Mouse (Mus musculus) cerebellum, adult 11-12 months (tissue): Measurements from ENCODE around the gene Fxr2.
A peak's percentile ranks its signal among the peaks of the same experiment; 100 is the strongest.
"Not testable (repeated sequence)": the region's sequence is repeated elsewhere in the genome, so short reads cannot be mapped to it uniquely, and the experiment has no call there.

Source experiments
- DNase-seq: peaks from one replicate; pipeline ENCODE4 v3.0.0; 2022

Fxr2 gene

DNA sequence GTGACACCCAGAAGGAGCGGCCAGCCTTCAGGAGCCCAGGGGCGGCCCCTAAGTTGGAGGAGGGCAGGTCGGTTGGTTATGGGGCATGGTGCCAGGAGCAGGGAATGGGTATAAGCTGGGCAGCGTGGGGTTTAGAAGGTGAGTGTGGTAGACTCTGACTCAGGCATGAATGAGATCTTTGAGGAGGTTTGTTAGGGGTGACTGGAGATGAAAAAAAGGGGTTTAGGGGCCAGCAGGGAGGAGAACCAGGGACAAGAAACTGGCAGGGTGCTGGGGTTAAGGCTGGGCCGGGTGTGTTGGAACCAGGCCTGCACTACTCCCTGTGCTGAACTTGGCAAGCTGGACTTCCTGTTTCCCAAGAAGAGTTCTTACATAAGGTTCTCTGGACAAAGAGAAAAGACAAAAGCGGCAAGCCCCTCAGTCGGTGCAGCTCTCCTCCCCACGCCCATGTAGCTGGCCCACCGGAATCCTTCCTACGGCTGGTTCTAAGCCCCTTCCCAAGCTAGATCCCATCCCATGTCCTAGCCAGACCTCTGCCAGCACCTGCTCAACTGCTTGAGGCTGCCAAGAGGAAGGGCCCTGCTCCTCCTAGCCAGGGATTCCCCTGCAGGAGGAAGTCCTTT lies 52.8 kb downstream of the Fxr2 start, which contains the start of gene Tnfsf13:
TSS of gene Tnfsf13 (minus strand) at position 259 of the 623 bp plus-strand sequence.
- peak; percentile 92 for DNase-seq

GRCm38 (mm10) chr11:69686377-69686776 lies 53.6 kb downstream of the Fxr2 start:
- peak; percentile 79 for DNase-seq

- no peak for DNase-seq
Measured at GRCm38 (mm10) chr11:69687061-69687460, 54.3 kb downstream of the Fxr2 start.

DNA sequence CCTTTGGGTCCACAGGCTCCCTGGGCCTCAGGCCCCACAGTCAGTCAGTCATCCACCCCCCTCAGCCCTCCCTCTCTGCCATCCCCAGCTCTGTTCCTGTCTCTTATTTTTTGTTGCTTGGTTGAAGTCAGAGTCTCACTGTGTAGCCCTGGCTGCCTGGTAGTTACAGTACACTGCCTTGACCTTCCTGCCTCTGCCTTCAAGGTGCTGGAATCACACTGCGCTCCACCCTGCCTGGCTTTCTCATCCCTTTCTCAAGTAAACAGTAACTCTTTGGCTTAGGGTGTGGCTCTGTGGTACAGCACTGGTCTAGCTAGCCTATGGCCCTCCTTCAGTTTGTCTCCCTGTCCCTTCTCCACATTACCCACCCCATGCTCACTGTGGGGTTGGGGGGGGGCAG lies 57.1 kb downstream of the Fxr2 start:
- no peak for DNase-seq

DNA sequence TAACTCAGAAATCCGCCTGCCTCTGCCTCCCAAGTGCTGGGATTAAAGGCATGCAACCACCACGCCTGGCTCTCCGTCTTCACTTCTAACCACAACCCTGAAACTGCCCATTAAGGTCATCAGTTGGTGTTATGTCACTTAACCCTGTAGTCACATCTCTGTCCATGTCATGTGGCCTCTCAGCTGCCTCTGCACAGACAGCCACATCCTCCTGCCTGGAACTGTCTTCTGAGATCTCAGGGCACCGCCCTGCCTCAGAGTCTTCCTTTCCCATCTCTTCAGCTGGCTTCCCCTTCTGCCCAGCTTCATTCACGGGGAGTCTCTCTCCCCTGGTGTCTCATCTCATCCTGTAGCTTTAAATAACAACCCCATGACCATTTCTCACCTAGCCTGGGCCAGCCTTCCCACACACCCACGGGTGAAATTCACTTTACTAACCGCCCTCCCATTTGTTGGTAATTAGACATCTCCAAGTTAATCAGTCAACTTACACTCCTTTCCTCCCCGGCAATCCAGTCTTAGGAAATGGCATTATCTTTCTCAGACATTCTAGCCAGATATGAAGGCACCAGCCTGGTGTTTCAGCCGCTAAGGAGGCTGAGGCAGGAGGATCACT lies 59.5 kb downstream of the Fxr2 start:
- DNase-seq = no peak

DNA sequence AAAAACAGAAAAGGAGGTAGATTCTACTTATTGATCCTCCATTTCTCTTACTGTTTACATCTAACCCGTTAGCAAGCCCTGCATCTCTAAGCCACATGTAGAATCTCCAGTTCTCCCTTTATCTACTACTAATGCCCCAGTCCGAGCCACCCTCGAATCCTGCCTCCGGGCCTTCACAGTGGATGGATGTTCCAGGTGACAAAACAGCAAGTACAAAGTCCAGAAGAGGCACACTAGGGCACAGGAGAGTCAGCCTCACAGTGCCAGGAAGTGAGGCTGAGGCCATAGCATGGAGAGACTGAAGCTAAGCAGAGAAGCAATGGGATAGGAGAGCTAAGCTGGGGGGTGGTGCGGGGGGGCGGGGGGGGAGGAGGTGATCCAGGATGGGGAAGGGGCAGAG lies 60.1 kb downstream of the Fxr2 start:
- DNase-seq = no peak

DNA sequence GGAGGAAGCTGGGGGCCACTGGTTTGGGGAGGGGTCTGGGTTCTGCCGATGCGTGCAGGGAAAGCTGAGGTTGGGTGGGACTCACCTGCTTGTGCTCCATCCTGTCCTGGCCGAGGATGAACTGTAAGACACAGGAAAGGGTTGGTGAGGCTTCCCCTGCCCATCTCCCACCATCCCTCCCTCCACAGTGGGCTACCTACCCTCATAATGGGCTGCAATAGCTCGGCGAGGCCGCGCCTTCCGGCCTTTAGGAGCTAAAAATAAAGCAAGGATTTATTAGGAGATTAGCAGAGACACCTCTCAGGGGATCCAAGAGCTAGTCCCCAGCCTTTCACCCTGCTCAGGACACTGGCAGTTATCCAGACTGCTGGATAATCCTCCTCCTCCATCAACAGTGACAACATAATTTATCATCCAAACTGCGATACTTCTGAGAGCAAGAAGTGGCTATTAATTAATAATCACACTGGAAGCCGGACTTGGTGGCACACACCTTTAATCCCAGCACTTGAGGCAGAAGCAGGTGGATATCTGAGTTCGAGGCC lies 60.7 kb downstream of the Fxr2 start:
- DNase-seq = no peak

GRCm38 (mm10) chr11:69695046-69695360 lies 62.2 kb downstream of the Fxr2 start:
- DNase-seq = no peak

- peak; percentile 77 for DNase-seq
Measured at GRCm38 (mm10) chr11:69695361-69696181, 62.8 kb downstream of the Fxr2 start, which contains the start of the genes Tnfsf12 and Tnfsfm13. Tnfsf12 (minus strand) TSS chr11:69695849. Tnfsfm13 (minus strand) TSS chr11:69696098.

GRCm38 (mm10) chr11:69697396-69697795 lies 64.6 kb downstream of the Fxr2 start:
- no peak for DNase-seq

GRCm38 (mm10) chr11:69698574-69698973 lies 65.8 kb downstream of the Fxr2 start:
- no peak for DNase-seq

GRCm38 (mm10) chr11:69699595-69699994 lies 66.8 kb downstream of the Fxr2 start:
- no peak for DNase-seq

DNA sequence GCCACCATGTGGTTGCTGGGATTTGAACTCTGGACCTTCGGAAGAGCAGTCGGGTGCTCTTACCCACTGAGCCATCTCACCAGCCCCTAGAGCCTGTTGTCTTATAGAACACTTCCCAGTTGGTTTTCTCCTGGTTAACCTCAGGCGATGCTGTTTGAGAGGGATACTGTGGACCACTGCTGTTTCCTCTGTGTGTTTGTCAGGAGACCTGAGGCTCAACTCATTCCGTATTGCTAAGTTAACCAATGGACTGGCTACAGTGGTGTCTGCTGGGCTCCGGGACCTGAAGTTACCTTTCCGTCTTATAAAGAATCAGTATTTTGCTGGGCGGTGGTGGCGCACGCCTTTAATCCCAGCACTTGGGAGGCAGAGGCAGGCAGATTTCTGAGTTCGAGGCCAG lies 70.1 kb downstream of the Fxr2 start:
- DNase-seq = not testable (repeated sequence)
